Mouse (Mus musculus) frontal cortex, postnatal 14 days (tissue): Measurements from ENCODE around the gene Lipo3.
A peak's percentile ranks its signal among the peaks of the same experiment; 100 is the strongest.
"Not testable (repeated sequence)": the region's sequence is repeated elsewhere in the genome, so short reads cannot be mapped to it uniquely, and the experiment has no call there.

Source experiments
- DNase-seq, 2 experiments: peaks; one replicate each; pipeline ENCODE4 v3.0.0; 2022; ENCODE audit warnings: low spot score in 2 of 2

Gene Lipo3

GRCm38 (mm10) chr19:33761287-33762086, at the start of gene Lipo3:
TSS of gene Lipo3 (minus strand) at chr19:33761951.
- not testable (repeated sequence) for DNase-seq

DNA sequence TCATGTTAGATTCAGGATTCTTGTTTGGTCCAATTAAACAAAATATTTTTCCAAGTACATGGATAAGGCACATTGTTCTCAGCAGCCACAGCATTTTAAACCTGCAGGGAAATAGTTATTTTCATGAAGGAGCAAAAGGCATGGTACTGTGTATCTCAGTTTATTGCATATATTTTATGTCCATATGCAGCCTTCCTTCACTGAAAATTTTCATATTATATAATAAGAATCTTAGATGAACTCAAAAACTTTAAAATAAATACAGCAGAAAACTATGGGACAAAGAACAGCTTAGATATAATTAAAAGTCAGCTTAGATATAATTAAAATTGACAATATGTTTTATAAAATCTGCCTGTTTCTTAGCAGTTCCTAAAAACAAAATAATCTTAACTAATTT, 25.6 kb upstream of the Lipo3 start, which contains the start of gene Lipo1:
Gene Lipo1 (minus strand): TSS at position 101 of the 400 bp plus-strand sequence.
- not testable (repeated sequence) for DNase-seq

DNA sequence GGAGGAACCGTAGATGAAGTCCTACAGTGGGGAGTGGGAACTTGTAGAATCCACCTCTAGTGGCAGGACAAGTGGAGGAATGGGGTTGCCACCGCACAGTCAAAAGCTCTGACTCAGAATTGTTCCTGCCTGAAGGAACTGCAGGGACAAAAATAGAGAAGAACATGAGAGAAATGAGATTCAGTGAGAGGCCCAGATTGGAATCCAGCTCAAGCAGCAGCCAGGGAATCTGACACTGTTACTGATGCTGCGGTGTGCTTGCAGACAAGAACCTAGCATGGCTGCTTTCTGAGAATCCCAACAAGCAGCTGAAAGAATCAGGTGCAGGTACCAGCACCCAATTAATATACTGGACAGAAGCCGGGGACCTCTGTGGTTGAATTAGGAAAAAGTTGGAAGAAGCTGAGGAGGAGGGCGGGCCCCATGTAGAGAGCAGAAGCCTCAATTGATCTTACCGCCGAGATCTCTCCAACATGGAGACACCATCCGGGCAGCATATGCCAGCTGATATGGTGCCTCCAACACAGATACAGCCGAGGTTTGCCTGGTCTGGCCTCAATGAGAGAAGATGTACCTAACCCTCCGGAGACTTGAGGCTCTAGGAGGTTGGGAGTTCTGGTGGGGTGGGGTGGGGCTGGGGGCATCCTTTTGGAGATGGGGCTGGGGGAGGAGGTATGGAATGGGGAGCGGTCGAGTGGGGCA, 25.0 kb upstream of the Lipo3 start:
- DNase-seq = no peak

DNA sequence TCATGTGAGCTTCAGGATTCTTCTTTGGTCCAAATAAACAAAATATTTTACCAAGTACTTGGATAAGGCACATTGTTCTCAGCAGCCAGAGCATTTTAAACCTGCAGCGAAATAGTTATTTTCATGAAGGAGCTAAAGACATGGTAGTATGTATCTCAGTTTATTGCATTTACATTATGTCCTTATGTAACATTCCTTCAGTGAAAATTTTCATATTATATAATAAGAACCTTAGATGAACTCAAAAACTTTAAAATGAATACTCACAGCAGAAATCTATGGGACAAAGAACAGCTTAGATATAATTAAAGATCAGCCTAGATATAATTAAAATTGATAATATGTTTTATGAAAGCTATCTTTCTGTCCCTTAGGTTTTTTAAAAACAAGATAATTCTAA, 10.5 kb downstream of the Lipo3 start, which contains the start of gene Lipo2:
Gene Lipo2 (minus strand): TSS at position 101 of the 400 bp plus-strand sequence.
- not testable (repeated sequence) for DNase-seq

DNA sequence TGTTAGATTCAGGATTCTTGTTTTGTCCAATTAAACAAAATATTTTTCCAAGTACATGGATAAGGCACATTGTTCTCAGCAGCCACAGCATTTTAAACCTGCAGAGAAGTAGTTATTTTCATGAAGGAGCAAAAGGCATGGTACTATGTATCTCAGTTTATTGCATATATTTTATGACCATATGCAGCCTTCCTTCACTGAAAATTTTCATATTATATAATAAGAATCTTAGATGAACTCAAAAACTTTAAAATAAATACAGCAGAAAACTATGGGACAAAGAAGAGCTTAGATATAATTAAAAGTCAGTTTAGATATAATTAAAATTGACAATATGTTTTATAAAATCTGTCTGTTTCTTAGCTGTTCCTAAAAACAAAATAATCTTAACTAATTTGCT, 136.6 kb downstream of the Lipo3 start, which contains the start of gene Gm8978:
Gene Gm8978 (minus strand): TSS at position 101 of the 400 bp plus-strand sequence.
- not testable (repeated sequence) for DNase-seq

DNA sequence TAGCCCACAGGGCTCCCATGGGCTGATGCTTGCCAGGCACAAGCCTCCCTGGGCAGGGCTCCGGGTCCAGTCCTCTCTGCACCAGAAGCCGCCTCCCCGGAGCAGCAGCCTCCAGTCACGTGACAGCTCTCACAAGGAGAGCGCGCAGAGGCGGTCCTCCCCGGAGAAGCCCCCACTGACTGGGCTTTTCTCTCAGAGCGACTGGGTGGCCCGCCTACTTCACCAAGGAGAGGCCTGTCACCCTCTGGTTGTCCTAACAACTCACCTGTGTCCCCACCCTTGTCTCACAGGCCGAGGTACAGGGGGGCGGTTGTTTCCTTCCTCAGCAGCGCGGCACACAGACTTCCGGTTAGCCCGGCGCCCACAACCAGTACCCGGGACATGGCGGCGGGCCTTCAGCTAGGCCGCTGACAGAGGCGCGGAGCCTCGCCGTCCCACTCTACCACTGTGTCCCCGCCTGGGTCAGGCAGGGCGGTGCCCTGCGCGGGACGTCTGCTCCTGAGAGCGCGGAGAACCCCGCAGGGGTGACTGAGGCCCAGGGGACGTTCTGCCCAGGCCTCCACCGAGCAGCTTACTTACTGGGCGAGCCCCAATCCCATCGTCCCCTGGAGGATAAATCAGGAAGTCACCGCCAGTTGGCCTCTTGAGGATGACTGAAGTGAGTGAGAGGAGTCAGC, 172.0 kb downstream of the Lipo3 start:
- DNase-seq = peak; percentile 35 to 43

- not testable (repeated sequence) for DNase-seq
Observed at GRCm38 (mm10) chr19:33568551-33568950, 193.2 kb downstream of the Lipo3 start.

DNA sequence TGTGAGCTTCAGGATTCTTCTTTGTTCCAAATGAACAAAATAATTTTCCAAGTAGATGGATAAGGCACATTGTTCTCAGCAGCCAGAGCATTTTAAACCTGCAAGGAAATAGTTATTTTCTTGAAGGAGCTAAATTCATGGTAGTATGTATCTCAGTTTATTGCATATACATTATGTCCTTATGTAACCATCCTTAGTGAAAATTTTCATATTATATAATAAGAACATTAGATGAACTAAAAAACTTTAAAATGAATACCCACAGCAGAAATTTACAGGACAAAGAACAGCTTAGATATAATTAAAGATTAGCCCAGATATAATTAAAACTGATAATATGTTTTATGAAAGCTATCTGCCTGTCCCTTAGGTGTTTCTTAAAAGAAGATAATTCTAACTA, 244.1 kb downstream of the Lipo3 start, which contains the start of gene Lipo4:
Gene Lipo4 (minus strand): TSS at position 101 of the 400 bp plus-strand sequence.
- DNase-seq = no peak
